Mouse (Mus musculus) stomach, postnatal 0 days (tissue): Measurements from ENCODE around the gene Rpl36. TPM values are rescaled to one million over a fixed set of nuclear protein-coding genes. Genes with fewer than 3 reads are reported as not detected.
A peak's percentile ranks its signal among the peaks of the same experiment; 100 is the strongest.
"Not testable (repeated sequence)": the region's sequence is repeated elsewhere in the genome, so short reads cannot be mapped to it uniquely, and the experiment has no call there.

Experiments
- ATAC-seq: fragments of 200-750 bp; cut with Nextera tagmentation; 2 replicates; pipeline ENCODE4 v1.8.0; 2017; ENCODE audit not compliant: low FRiP score, low TSS enrichment
- DNase-seq: peaks from one replicate; pipeline ENCODE4 v3.0.0-alpha.2; 2016; ENCODE audit warnings: low spot score
- H3K27ac ChIP-seq: fragments of 300-500 bp; sonication (generic); replicated peaks from 2 replicates; pipeline ENCODE4 v1.5.1; 2014; ENCODE audit warnings: mild to moderate bottlenecking, control low read depth
- H3K27me3 ChIP-seq: fragments of 300-500 bp; sonication (generic); 2 replicates; pipeline ENCODE4 v1.6.1; 2014; ENCODE audit warnings: low read length; ENCODE audit not compliant: control insufficient read depth, insufficient read depth
- H3K36me3 ChIP-seq: fragments of 300-500 bp; sonication (generic); 2 replicates; pipeline ENCODE4 v1.6.1; 2014; ENCODE audit warnings: low read length, mixed read lengths; ENCODE audit not compliant: control insufficient read depth, insufficient read depth
- H3K4me1 ChIP-seq: fragments of 300-500 bp; sonication (generic); replicated peaks from 2 replicates; pipeline ENCODE4 v1.6.1; 2014; ENCODE audit warnings: antibody characterized with exemption; ENCODE audit not compliant: control insufficient read depth, insufficient read depth
- H3K4me2 ChIP-seq: fragments of 300-500 bp; sonication (generic); replicated peaks from 2 replicates; pipeline ENCODE4 v1.6.1; 2014; ENCODE audit warnings: low read depth, mild to moderate bottlenecking, control low read depth, moderate library complexity
- H3K4me3 ChIP-seq: fragments of 300-500 bp; sonication (generic); 2 replicates; pipeline ENCODE4 v1.5.1; 2014; ENCODE audit warnings: low read depth, low read length, control low read depth
- H3K9ac ChIP-seq: fragments of 300-500 bp; sonication (generic); 2 replicates; pipeline ENCODE4 v1.6.1; 2014; ENCODE audit warnings: mild to moderate bottlenecking, low read length, control low read depth, mixed read lengths
- H3K9me3 ChIP-seq: fragments of 300-500 bp; sonication (generic); 2 replicates; pipeline ENCODE4 v1.6.1; 2016; ENCODE audit warnings: low read length; ENCODE audit not compliant: control insufficient read depth
- CTCF ChIP-seq: IDR thresholded peaks from 2 replicates; pipeline ENCODE4 v1.5.1; 2016; ENCODE audit warnings: antibody characterized with exemption, low read depth, mild to moderate bottlenecking, moderate library complexity
- EP300 ChIP-seq: optimal IDR thresholded peaks from 2 replicates; pipeline ENCODE3; 2016; ENCODE audit warnings: antibody characterized with exemption
- WGBS: fragments of 180-500 bp; shearing (Covaris S2); extraction: QIAGEN DNeasy Blood & Tissue Kit; methylation state at CpG from one replicate; pipeline ENCODE4 v1.1.7; 2014; 5-methylcytosine and 5-hydroxymethylcytosine counted together
- polyA plus RNA-seq: library from polyadenylated mRNA; unstranded; fragments of >200 nt; fragmentation: Nextera tagmentation; extraction: Ambion mirVana; gene quantifications from 2 replicates; pipeline ENCODE4 v1.2.1, GENCODE M21; 2015

Rpl36 gene
- polyA plus RNA-seq, 1 experiment from 2014 or later = 2,215 TPM

DNA sequence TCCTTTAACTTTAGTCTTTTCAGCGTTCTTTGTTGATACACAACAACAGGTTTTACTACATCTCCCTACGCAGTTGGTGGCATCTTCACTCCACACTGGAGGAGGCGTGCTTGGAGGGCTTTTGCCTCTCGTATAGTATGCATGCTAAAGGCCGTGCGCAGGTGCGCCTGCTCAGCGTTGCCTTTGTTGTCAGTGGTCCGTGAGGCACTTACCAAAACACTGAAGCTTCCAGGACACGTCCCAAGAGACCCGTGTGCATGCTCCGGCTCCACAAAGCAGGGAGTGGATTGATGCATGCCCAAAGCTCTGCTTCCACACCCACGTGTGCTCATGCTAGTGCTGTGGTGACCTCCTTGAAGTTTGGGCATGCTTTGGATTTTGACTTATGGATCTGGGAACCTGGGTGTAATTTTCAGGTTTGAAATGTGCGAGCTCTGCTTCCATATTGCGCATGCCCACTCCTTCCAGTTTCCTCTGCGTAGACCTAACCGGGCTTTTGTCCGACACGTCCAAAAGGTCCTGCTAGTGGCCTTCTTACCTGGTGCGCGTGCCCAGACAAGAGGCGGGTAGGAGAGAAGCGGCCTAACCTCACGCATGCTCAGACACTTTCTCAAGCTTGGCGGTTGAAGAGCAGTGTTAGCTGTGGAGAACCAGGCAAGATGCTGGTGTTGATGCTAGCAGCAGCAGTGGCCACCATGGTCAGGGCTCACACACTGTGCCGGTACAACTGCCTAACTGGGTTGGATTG lies 14.5 kb downstream of the Rpl36 start, which contains the start of gene Catsperd:
TSS of gene Catsperd (plus strand) at position 614 of the 748 bp plus-strand sequence.
- H3K9ac ChIP-seq = peak within 1 kb of the TSS; percentile 31
- H3K9me3 ChIP-seq = no peaks in the 10 kb centered on the region
- TF ChIP-seq CTCF (no peak), EP300 (no peak)
- H3K4me2 ChIP-seq = peak within 1 kb of the TSS; percentile 95
- H3K27ac ChIP-seq = peak within 1 kb of the TSS; percentile 78
- peaks cover 4% of the 10 kb centered on the region; the same call in 1 of the 2 replicates for H3K4me1 ChIP-seq
- 9% methylated on average over 26 of the region's 26 CpGs for WGBS
- DNase-seq = peak; percentile 52
- H3K36me3 ChIP-seq = no peaks in the 10 kb centered on the region
- H3K4me3 ChIP-seq = peak within 1 kb of the TSS; percentile 94
- peak; percentile 22 for ATAC-seq
- no peaks in the 10 kb centered on the region for H3K27me3 ChIP-seq

DNA sequence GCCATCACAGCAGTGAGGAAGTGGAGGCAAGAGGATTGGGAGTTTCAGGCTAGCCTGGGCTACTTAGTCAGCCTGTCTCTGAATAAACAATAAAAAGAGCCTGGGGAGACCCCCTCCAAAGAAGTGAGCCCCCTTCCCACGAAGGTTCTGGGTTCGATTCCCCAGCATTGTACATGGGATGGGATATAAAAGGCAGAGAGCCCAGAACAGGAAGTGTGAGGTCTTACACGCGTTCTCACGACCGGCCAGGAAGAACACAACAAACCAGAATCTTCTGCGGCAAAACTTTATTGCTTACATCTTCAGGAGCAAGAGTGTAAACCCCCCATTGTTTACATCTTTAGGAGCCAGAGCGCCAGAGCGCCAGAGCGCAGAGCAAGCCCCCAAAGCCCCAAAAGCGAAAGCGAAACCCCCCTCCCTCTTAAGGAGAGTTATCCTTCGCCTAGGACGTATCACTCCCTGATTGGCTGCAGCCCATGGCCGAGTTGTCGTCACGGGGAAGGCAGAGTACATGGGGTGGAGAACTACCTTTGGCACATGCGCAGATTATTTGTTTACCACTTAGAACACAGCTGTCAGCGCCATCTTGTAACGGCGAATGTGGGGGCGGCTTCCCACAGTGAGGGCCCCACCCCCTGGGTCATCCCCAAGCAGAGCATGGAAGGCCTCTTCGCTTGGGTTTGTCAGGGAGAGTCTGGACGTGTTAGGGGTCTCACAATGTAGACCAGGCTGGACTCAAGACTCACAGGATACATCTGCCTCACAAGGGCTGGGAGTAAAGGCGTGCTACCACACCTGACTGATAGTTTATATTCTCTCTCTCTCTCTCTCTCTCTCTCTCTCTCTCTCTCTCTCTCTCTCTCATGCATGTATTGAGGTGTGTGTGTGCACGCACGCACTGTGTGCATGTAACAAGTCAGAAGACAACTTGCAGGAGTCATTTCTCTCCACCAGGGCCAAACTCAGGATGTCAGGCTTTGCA lies 16.9 kb downstream of the Rpl36 start:
- WGBS = 78% methylated on average over 24 of the region's 27 CpGs
- ATAC-seq, H3K27ac ChIP-seq, H3K9ac ChIP-seq, DNase-seq, H3K9me3 ChIP-seq, H3K4me1 ChIP-seq, H3K27me3 ChIP-seq, H3K4me3 ChIP-seq, H3K36me3 ChIP-seq, H3K4me2 ChIP-seq: not testable (repeated sequence)

DNA sequence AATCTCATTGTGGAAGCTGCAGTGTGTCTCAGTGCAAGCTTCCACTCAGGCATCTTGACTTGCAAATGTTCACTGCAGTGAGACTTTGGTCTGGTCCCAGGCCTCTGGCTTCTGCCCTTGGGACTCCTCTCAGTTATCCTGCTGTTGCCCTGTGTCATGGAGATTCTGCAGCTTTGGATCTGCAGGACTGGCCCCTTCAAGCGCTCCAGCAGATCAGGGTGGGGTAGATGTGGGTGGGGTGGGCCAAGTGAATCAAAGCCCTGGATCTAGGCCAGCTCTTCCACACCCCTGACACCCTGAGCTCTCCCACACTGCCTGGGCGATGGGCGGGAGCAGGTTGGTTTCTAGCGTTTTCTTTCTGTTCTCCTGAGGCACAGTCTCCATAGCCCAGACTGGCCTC lies 18.6 kb downstream of the Rpl36 start:
- ATAC-seq = no peak
- TF ChIP-seq EP300 = no peak
- no peak for TF ChIP-seq CTCF
- DNase-seq = no peak
- Histone ChIP-seq H3K36me3 (no peaks in the 10 kb centered on the region), H3K4me1 (no peaks in the 10 kb centered on the region), H3K4me2 (no peak overlapping the region), H3K9ac (no peak overlapping the region), H3K27ac (no peak overlapping the region), H3K4me3 (no peak overlapping the region), H3K9me3 (no peaks in the 10 kb centered on the region), H3K27me3 (no peaks in the 10 kb centered on the region)
- 25% methylated on average over 4 of the region's 4 CpGs for WGBS

DNA sequence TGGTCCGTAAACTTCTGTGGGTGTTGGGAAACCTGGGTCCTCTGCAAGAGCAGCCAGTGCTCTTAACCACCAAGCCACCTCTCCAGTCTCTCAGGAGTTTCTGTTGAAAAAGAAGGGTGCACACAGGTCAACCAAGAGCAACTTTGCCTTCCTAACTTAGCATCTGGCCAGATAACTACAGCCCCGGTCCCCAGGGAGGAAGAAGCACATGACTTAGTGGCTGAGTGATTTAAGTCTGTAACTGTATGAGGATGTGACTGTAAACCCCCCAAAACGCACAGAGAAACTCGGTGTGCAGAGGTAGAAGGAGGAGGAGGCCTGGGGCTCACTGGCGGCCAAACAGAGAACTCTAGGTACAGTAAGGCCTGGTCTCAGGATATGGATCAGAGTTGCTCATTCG lies 20.8 kb downstream of the Rpl36 start:
- TF ChIP-seq CTCF (no peak), EP300 (no peak)
- H3K4me1 ChIP-seq = no peaks in the 10 kb centered on the region
- 82% methylated on average over 6 of the region's 6 CpGs for WGBS
- H3K4me2 ChIP-seq = no peak overlapping the region
- no peaks in the 10 kb centered on the region for H3K27me3 ChIP-seq
- H3K27ac ChIP-seq = no peak overlapping the region
- ATAC-seq (no peak), DNase-seq (no peak)
- no peaks in the 10 kb centered on the region for H3K9me3 ChIP-seq
- no peak overlapping the region for H3K9ac ChIP-seq
- no peak overlapping the region for H3K4me3 ChIP-seq
- no peaks in the 10 kb centered on the region for H3K36me3 ChIP-seq

DNA sequence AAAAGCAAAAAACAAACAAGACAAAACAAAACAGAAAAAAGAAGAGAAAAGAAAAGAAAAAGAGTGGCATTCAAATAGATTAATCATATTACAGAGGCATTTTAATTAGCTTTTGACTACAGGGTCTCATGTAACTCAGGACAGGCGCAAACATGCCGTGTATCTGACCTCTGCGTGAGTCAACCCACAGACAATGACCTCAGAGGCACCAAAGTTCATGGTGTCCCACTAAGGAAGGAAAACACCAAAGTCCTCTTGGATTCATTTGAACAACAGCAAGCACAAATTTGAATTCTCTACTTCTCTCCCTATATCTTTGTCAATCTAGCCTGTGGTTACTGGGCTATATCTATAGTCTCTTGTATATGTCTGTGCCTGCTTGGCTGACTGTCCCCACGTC lies 30.0 kb downstream of the Rpl36 start:
- Histone ChIP-seq H3K4me1 (no peaks in the 10 kb centered on the region), H3K27me3 (no peaks in the 10 kb centered on the region), H3K4me2 (no peak overlapping the region), H3K27ac (no peak overlapping the region), H3K9ac (no peak overlapping the region), H3K9me3 (no peaks in the 10 kb centered on the region), H3K4me3 (no peak overlapping the region), H3K36me3 (no peaks in the 10 kb centered on the region)
- no peak for ATAC-seq
- TF ChIP-seq EP300 = no peak
- TF ChIP-seq CTCF = no peak
- no peak for DNase-seq
- WGBS = 65% methylated on average over 4 of the region's 4 CpGs

DNA sequence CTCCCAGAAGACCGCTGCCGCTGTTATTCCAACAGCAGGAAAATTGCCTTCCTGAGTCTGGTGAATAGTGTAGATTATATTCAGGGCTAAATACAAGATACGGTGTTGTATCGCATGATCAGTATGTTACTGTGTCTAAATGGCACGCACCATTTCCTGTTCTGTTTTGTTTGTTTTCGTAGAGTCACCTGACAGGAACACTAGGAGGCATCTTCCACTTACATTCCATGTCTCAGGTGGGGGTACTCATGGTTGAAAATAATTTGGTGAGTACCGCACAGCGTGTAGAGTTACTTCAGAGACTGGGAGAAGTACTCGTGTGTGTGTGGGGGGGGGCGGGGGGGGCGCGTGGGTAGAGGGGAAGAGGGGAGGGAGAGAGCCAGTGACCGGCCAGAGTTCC lies 34.3 kb downstream of the Rpl36 start:
- Histone ChIP-seq H3K4me1 (no peaks in the 10 kb centered on the region), H3K4me3 (no peak overlapping the region), H3K36me3 (no peaks in the 10 kb centered on the region), H3K4me2 (no peak overlapping the region), H3K27me3 (no peaks in the 10 kb centered on the region), H3K9me3 (no peaks in the 10 kb centered on the region), H3K9ac (no peak overlapping the region), H3K27ac (no peak overlapping the region)
- DNase-seq (no peak), ATAC-seq (no peak)
- 53% methylated on average over 10 of the region's 13 CpGs for WGBS
- TF ChIP-seq EP300 = no peak
- no peak for TF ChIP-seq CTCF
